Mouse (Mus musculus): ENCODE measurements around the gene Tgm1. TPM values are rescaled to one million over a fixed set of nuclear protein-coding genes. Genes with fewer than 3 reads are reported as not detected.

The Tgm1 gene
- polyA plus RNA-seq, 1 experiment from 2014 or later, result 1.7 TPM

DNA sequence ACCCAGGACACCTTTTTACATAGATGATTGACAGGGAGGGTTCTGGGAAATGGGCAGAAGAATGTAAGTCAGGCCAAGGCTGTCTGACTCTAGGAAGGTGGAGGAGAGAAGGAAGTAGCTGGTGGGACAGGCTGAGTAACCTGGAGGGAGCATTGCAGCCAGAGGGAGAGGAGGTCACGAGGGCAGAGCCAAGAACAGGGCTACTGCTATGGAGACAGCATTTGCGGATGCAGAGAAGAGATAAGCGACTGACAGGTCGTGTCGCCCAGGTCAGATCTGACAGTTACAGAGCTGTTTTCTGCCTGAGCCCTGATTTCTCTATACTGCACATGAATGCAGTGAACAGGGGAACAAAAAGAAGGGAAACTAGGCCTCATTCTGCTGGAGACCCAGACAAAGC lies 6.3 kb downstream of the Tgm1 start:
- ATAC-seq (ENCODE audit: insufficient number of reproducible peaks, insufficient read depth, low FRiP score, low TSS enrichment), result no peak
- H3K9ac ChIP-seq, result no peak overlapping the region
- no peak overlapping the region for H3K4me3 ChIP-seq
- no peak overlapping the region for H3K4me2 ChIP-seq (replicated peaks)
- no peaks in the 10 kb centered on the region for H3K36me3 ChIP-seq
- H3K27ac ChIP-seq, result no peak overlapping the region
- peaks cover 5% of the 10 kb centered on the region for H3K27me3 ChIP-seq
- WGBS, result 78% methylated on average over 5 of the region's 5 CpGs
- no peaks in the 10 kb centered on the region for H3K9me3 ChIP-seq
- H3K4me1 ChIP-seq, result no peaks in the 10 kb centered on the region

- H3K4me1 ChIP-seq, result no peaks in the 10 kb centered on the region
These were observed 7.6 kb downstream of the Tgm1 start for GRCm38 (mm10) chr14:55706051-55706600.

DNA sequence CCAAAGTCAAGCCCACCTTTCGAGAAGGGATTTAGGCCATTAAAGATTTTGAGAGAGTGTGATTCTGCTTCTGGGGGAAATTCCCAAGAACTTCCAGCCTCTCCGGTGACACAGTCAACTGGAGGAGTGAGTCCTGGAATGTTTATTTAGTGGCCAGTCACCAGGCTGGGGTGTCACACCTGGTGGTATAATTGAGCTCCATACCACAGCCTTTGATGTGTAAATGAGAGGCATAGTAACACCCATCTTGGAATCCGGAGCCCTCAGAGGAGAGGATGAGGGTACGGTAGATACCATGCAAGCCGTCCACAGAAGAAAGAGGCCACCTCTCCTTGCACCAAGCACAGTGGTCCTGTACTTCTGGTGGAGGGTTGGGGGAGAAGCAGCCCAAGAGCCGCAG lies 11.0 kb downstream of the Tgm1 start:
- H3K27me3 ChIP-seq, result 0 out of 2 replicates have a peak, but pooled peaks cover 4% of the 10 kb centered on the region
- H3K4me2 ChIP-seq (replicated peaks), result no peak overlapping the region
- H3K9me3 ChIP-seq, result no peaks in the 10 kb centered on the region
- H3K36me3 ChIP-seq, result no peaks in the 10 kb centered on the region
- no peak overlapping the region for H3K4me3 ChIP-seq
- H3K4me1 ChIP-seq, result no peaks in the 10 kb centered on the region
- H3K27ac ChIP-seq, result no peak overlapping the region
- WGBS, result 66% methylated on average over 6 of the region's 6 CpGs
- no peak for ATAC-seq (ENCODE audit: insufficient number of reproducible peaks, insufficient read depth, low FRiP score, low TSS enrichment)
- H3K9ac ChIP-seq, result no peak overlapping the region

More at GRCm38 (mm10) chr14:55706051-55706600, 7.6 kb downstream of the Tgm1 start:
- ATAC-seq (ENCODE audit: insufficient number of reproducible peaks, insufficient read depth, low FRiP score, low TSS enrichment), result 0 out of 2 replicates have a peak, but pooled peaks have one; percentile 28
- Histone ChIP-seq H3K27me3 (no peaks in the 10 kb centered on the region), H3K4me2 (replicated peaks) (no peak overlapping the region), H3K9me3 (no peaks in the 10 kb centered on the region), H3K36me3 (no peaks in the 10 kb centered on the region), H3K9ac (no peak overlapping the region), H3K4me3 (no peak overlapping the region), H3K27ac (no peak overlapping the region)
- 83% methylated on average over 8 of the region's 8 CpGs for WGBS

- Histone ChIP-seq H3K27me3 (0 out of 2 replicates have a peak, but pooled peaks cover 4% of the 10 kb centered on the region), H3K9me3 (no peaks in the 10 kb centered on the region), H3K4me3 (no peak overlapping the region), H3K36me3 (no peaks in the 10 kb centered on the region), H3K27ac (no peak overlapping the region), H3K4me1 (no peaks in the 10 kb centered on the region), H3K4me2 (replicated peaks) (no peak overlapping the region), H3K9ac (no peak overlapping the region)
- 55% methylated on average over 9 of the region's 9 CpGs for WGBS
- ATAC-seq (ENCODE audit: insufficient number of reproducible peaks, insufficient read depth, low FRiP score, low TSS enrichment), result no peak
These were observed 12.6 kb downstream of the Tgm1 start for GRCm38 (mm10) chr14:55701131-55701530.

DNA sequence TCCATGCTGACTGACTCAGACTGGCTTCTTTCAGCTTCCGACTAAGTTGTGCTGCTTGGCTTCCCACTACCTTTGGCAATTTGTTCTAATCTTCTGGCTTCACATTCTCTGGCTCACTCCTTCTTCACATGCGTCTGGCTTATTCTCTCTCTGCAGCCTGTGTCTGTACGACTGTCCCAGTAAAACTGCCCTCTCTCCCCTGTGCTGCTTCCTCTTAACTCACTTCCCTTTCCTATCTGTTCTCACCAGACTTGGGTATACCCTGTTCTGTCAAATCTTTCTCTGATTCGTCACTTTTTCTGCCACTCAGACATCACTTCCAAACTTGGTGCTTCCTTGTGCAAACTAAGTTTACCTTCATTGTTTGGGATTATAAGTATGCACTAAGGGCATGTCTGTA lies 16.5 kb downstream of the Tgm1 start:
- Histone ChIP-seq H3K4me2 (replicated peaks) (no peak overlapping the region), H3K4me3 (no peak overlapping the region), H3K27me3 (0 out of 2 replicates have a peak, but pooled peaks cover 4% of the 10 kb centered on the region), H3K4me1 (no peaks in the 10 kb centered on the region), H3K36me3 (no peaks in the 10 kb centered on the region), H3K27ac (no peak overlapping the region), H3K9ac (no peak overlapping the region), H3K9me3 (no peaks in the 10 kb centered on the region)
- no peak for ATAC-seq (ENCODE audit: insufficient number of reproducible peaks, insufficient read depth, low FRiP score, low TSS enrichment)
- 80% methylated on average over 4 of the region's 4 CpGs for whole genome bisulfite sequencing

- no peaks in the 10 kb centered on the region for H3K27me3 ChIP-seq
- H3K36me3 ChIP-seq, result no peaks in the 10 kb centered on the region
- H3K4me1 ChIP-seq, result no peaks in the 10 kb centered on the region
- no peak overlapping the region for H3K4me3 ChIP-seq
- no peak overlapping the region for H3K4me2 ChIP-seq (replicated peaks)
- H3K9me3 ChIP-seq, result no peaks in the 10 kb centered on the region
- WGBS, result 67% methylated on average over 10 of the region's 10 CpGs
- no peak overlapping the region for H3K9ac ChIP-seq
- no peak for ATAC-seq (ENCODE audit: insufficient number of reproducible peaks, insufficient read depth, low FRiP score, low TSS enrichment)
- no peak overlapping the region for H3K27ac ChIP-seq
These were observed 24.3 kb downstream of the Tgm1 start for GRCm38 (mm10) chr14:55689433-55689832.

DNA sequence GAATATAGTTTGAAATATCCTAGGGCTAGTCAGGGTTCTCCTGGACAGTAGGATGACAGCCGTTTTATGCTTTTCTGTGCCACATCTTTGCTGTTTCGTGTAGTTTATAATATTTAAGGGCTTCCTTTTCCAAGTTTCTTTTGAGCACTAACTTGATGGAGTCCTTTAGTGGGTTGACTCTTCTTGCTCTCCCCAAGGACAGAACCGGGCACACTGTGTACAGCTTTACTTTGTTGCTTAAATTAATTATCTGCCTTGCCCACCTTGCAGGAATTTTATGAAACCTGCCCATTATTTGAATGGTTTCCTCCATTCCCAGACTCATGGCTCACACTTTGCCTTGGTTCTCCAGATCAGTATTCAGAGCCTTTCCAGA lies 31.6 kb downstream of the Tgm1 start:
- ATAC-seq (ENCODE audit: insufficient number of reproducible peaks, insufficient read depth, low FRiP score, low TSS enrichment), result peak; percentile 23; the same call in 1 of the 2 replicates

DNA sequence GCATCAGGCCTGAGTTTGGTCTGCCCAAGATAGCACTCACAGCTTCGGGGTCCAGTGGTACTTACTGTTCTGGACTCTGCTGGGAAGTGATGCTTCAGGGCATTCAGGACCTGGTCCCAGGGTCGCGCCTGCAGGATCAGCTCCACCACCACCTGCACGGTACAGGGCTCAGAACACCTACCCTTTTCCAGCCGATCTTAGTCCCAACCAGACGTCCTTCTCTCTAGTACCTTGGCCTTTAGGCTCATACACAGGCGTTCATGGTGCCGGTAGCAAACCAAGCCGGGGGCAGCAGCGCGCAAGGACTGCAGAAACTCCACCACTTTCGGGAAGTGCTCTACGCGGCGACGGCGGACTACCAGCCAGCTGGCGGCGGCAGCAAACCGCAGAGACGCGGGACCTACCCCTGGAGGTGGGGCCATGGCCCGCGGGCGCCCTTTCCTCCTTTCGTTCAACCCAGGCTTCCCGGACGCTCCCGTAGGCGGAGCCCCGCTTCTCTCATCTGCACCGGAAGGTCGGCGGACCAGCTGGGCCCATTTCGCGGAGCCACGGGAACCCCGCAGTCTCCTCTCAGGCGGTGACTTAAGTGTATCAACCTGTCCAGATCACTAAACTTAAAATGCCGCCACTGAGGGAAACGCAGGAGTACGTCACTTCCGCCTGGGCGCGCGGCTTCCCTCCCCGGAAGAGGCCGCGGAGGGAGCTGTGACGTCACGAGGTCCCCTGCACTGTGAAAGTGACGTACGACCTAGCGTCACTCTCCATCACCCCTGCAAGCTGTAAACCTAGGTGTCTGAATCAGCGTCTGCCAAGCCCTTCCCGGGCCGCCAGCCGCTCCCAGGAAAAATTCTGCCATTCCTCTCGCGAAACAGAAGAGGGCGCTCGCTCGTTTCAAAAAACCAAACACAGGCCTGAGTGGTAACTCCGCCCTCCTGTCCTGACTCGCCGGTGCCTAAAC lies 32.3 kb downstream of the Tgm1 start, which contains the start of gene Tinf2:
Gene Tinf2, minus strand, starts transcription at position 661 of the 958 bp plus-strand sequence.
- H3K4me3 ChIP-seq, result peak within 1 kb of the TSS; percentile 82
- peak; percentile 94 for ATAC-seq (ENCODE audit: insufficient number of reproducible peaks, insufficient read depth, low FRiP score, low TSS enrichment)
- H3K36me3 ChIP-seq, result peaks cover 40% of the 10 kb centered on the region
- under 1% methylated on average over 66 of the region's 66 CpGs for WGBS
- H3K27me3 ChIP-seq, result no peaks in the 10 kb centered on the region
- H3K27ac ChIP-seq, result peak within 1 kb of the TSS; percentile 83
- H3K9me3 ChIP-seq, result no peaks in the 10 kb centered on the region
- peak within 1 kb of the TSS; percentile 71 for H3K9ac ChIP-seq
- H3K4me2 ChIP-seq (replicated peaks), result peak within 1 kb of the TSS; percentile 85
- H3K4me1 ChIP-seq, result peaks cover 10% of the 10 kb centered on the region

More for the DNA sequence above, 31.6 kb downstream of the Tgm1 start:
- Histone ChIP-seq H3K36me3 (peaks cover 33% of the 10 kb centered on the region), H3K9me3 (no peaks in the 10 kb centered on the region), H3K27ac (0 out of 2 replicates have a peak overlapping the region, but pooled peaks have one; percentile 83), H3K9ac (peak overlapping the region; percentile 71), H3K27me3 (no peaks in the 10 kb centered on the region), H3K4me2 (replicated peaks) (peak overlapping the region; percentile 85), H3K4me1 (peaks cover 10% of the 10 kb centered on the region), H3K4me3 (peak overlapping the region; percentile 82)
- WGBS, result 12% methylated on average over 3 of the region's 3 CpGs

GRCm38 (mm10) chr14:55677615-55678014 lies 36.1 kb downstream of the Tgm1 start:
- ATAC-seq (ENCODE audit: insufficient number of reproducible peaks, insufficient read depth, low FRiP score, low TSS enrichment), result no peak
- Histone ChIP-seq H3K4me2 (replicated peaks) (no peak overlapping the region), H3K4me3 (no peak overlapping the region), H3K27me3 (no peaks in the 10 kb centered on the region), H3K9ac (no peak overlapping the region), H3K36me3 (peaks cover 58% of the 10 kb centered on the region), H3K4me1 (peaks cover 15% of the 10 kb centered on the region), H3K9me3 (no peaks in the 10 kb centered on the region), H3K27ac (no peak overlapping the region)
- 87% methylated on average over 4 of the region's 4 CpGs for WGBS

- Histone ChIP-seq H3K4me1 (peaks cover 16% of the 10 kb centered on the region; the same call in 1 of the 2 replicates), H3K4me2 (replicated peaks) (peak overlapping the region; percentile 86), H3K27me3 (no peaks in the 10 kb centered on the region), H3K4me3 (peak overlapping the region; percentile 78), H3K36me3 (peaks cover 30% of the 10 kb centered on the region), H3K27ac (no peak overlapping the region), H3K9ac (peak overlapping the region; percentile 64), H3K9me3 (no peaks in the 10 kb centered on the region)
- WGBS, result 74% methylated on average over 7 of the region's 7 CpGs
- ATAC-seq (ENCODE audit: insufficient number of reproducible peaks, insufficient read depth, low FRiP score, low TSS enrichment), result no peak
These were observed 41.0 kb downstream of the Tgm1 start for GRCm38 (mm10) chr14:55672741-55673060.

DNA sequence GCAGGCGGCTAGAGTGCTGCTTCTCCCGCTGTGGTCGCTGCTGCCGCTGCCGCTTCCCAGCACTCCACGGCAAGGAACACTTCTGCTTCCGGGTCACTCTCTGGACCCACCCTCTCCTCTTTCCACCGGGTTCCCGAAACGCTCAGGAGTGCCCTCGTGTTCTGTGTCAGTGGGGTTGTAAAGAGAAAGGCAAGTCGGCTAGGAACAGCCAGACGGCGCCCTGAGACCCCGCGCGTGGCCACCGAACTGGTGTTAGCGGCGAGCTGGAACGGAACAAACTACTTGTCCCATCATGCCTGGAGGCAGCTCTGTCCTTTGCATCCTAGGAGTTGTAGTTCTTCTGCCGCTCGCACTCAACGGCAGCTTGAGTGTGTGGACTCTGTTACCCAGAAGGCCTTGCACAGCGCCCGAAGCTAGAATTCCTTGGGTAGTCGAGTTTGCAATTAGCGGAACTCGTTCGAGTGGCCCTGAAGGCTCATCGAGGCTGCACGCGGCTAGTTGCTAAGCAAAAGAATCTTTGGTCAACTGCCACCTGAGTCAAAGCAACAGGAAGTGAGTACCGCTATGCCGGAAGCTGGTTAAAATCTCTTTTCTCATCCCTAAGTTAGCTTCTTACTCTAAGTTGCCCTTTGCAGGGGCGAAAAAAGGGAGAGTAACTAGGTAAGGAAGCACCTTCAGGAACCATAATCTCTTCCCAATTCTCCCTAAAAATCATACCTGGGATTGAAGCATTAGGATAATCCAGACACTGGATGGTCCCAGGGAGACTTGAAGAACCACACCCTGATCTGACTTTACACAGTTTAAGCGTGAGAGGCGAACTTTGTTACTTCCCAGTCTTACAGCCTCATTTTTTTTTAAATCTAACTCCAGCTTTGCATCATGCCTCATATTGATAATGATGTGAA lies 41.6 kb downstream of the Tgm1 start, which contains the start of the genes Gmpr2 and Nedd8:
Gene Gmpr2, plus strand, starts transcription at position 109 of the 908 bp plus-strand sequence.
Gene Nedd8, minus strand, starts transcription at position 292 of the 908 bp plus-strand sequence.
- Histone ChIP-seq H3K27ac (peak within 1 kb of the TSS; percentile 85), H3K4me3 (peak within 1 kb of the TSS; percentile 78), H3K9ac (peak within 1 kb of the TSS; percentile 78), H3K9me3 (no peaks in the 10 kb centered on the region), H3K36me3 (peaks cover 24% of the 10 kb centered on the region), H3K4me2 (replicated peaks) (peak within 1 kb of the TSS; percentile 86), H3K4me1 (peaks cover 16% of the 10 kb centered on the region; the same call in 1 of the 2 replicates), H3K27me3 (no peaks in the 10 kb centered on the region)
- WGBS, result under 1% methylated on average over 38 of the region's 38 CpGs
- ATAC-seq (ENCODE audit: insufficient number of reproducible peaks, insufficient read depth, low FRiP score, low TSS enrichment), result peak; percentile 97
